Mouse (Mus musculus) heart, adult 2 months (tissue): ENCODE results near the gene Krt4.

Source experiments
- CTCF ChIP-seq: fragments of 200-600 bp; IDR thresholded peaks from 2 replicates; pipeline ENCODE4 v1.8.1; 2022; ENCODE audit warnings: antibody characterized with exemption, mild to moderate bottlenecking, moderate library complexity
- EP300 ChIP-seq: fragments of 200-500 bp; IDR thresholded peaks from 2 replicates; pipeline ENCODE4 v1.6.1; 2011; ENCODE audit warnings: low read depth, low read length, control low read depth; ENCODE audit not compliant: insufficient read depth
- POLR2A ChIP-seq: fragments of 200-500 bp; IDR thresholded peaks from 2 replicates; pipeline ENCODE4 v1.6.1; 2011; ENCODE audit warnings: mild to moderate bottlenecking, low read depth, low read length, control low read depth; ENCODE audit not compliant: insufficient read depth

GRCm38 (mm10) chr15:101892820-101893219 is 31.7 kb downstream of the Krt4 start, which contains the start of gene Krt76:
- no peak for TF ChIP-seq POLR2A
- no peak for TF ChIP-seq CTCF
- no peak for TF ChIP-seq EP300
